In genomic region chr4:56757693-56758092, GRCm38 (mm10) we compare ENCODE assay signal across 28 mouse cellular contexts. TPM values are rescaled to one million over a fixed set of nuclear protein-coding genes. Genes with fewer than 3 reads are reported as not detected.
DNase-seq lines count a peak whose midpoint lies in the region; ATAC-seq lines count a peak whose summit lies in the region.
"Had no signal": no experiment of that assay in that cellular context is flagged by ENCODE, and none has a peak within 500 bp of the region (broad histone marks: within the 10 kb centered on the region; RNA-seq: fewer than 3 reads in every experiment).

No protein-coding gene starts in this region.

- WGBS in liver, embryonic 15.5 days (ENCODE audit: insufficient replicate concordance) = 60% methylated on average over 1 of the region's 1 CpGs

- no peaks in the 10 kb centered on the region for H3K9me3 ChIP-seq in liver, embryonic 15.5 days (replicated peaks)
- H3K9me3 ChIP-seq: forebrain, embryonic 13.5 days; heart, embryonic 13.5 days; hindbrain, embryonic 15.5 days had no signal

- H3K4me1 ChIP-seq in liver, embryonic 15.5 days (replicated peaks) = no peaks in the 10 kb centered on the region
- H3K4me1 ChIP-seq: forebrain, embryonic 13.5 days; heart, embryonic 13.5 days; hindbrain, embryonic 15.5 days had no signal

- H3K27me3 ChIP-seq in liver, embryonic 15.5 days = no peaks in the 10 kb centered on the region
- H3K27me3 ChIP-seq: forebrain, embryonic 13.5 days; heart, embryonic 13.5 days; hindbrain, embryonic 15.5 days; Patski had no signal

- 0 out of 2 replicates have a peak, but pooled peaks have one; percentile 44 for ATAC-seq in liver, embryonic 15.5 days (ENCODE audit: insufficient read depth)
- ATAC-seq in megakaryocyte, adult 5-6 weeks (ENCODE audit: poor library complexity, severe bottlenecking) = peak; percentile 64
- ATAC-seq: activated CD4-positive, CD25-positive, alpha-beta regulatory T cell, adult 4 months; forebrain, embryonic 13.5 days; forebrain, postnatal 0 days; Patski had no signal

- H3K27ac ChIP-seq in liver, embryonic 15.5 days (replicated peaks) = no peak overlapping the region
- H3K27ac ChIP-seq: forebrain, embryonic 13.5 days; heart, embryonic 13.5 days; hindbrain, embryonic 15.5 days had no signal

- H3K36me3 ChIP-seq in liver, embryonic 15.5 days (replicated peaks) = peaks cover 84% of the 10 kb centered on the region

- no peak overlapping the region for H3K4me3 ChIP-seq in liver, embryonic 15.5 days (replicated peaks)
- H3K4me3 ChIP-seq: forebrain, embryonic 13.5 days; heart, embryonic 13.5 days; hindbrain, embryonic 15.5 days had no signal

- H3K4me2 ChIP-seq in liver, embryonic 15.5 days = no peak overlapping the region
- H3K4me2 ChIP-seq: forebrain, embryonic 13.5 days; heart, embryonic 13.5 days; hindbrain, embryonic 15.5 days had no signal

- DNase-seq in liver = no peak
- peak; percentile 10 for DNase-seq in lung, postnatal 36 days
- DNase-seq in lung, postnatal 14 days = no peak
- no peak for DNase-seq in cerebellum, postnatal 4 days (ENCODE audit: low spot score in 2 of 2)
- no peak for DNase-seq in adrenal gland, adult 18-20 months (ENCODE audit: low spot score in 2 of 2)
- no peak for DNase-seq in right cerebral cortex, postnatal 36 days (ENCODE audit: low spot score in 2 of 2)
- DNase-seq: adrenal gland, adult 2 months; adrenal gland, postnatal 25 days; cerebellum, adult 11 months; cerebellum, adult 8-10 months; cerebellum, postnatal 14 days; forebrain, postnatal 0 days; gastrocnemius, postnatal 14 days; heart, postnatal 36 days had no signal

- no peak overlapping the region for H3K9ac ChIP-seq in liver, embryonic 15.5 days
- H3K9ac ChIP-seq: forebrain, embryonic 13.5 days; forebrain, postnatal 0 days; heart, embryonic 13.5 days; hindbrain, embryonic 15.5 days had no signal

RNA-seq across cellular contexts. Expression of gene Actl7a, which starts 14.5 kb away (rescaled TPM):
- not detected in 2 replicates for polyA plus RNA-seq in liver, embryonic 15.5 days (2015; fragmentation: Nextera tagmentation; extraction: Ambion mirVana)
- total RNA-seq in megakaryocyte, adult 5-6 weeks (2015) = not detected in 2 replicates
- not detected in 2 replicates for total RNA-seq in megakaryocyte, adult 5-6 weeks (2017)
- not detected for total RNA-seq in adrenal gland, adult 18-20 months (2021)
- total RNA-seq: adrenal gland, adult 2 months; adrenal gland, postnatal 25 days; forebrain, postnatal 0 days; gastrocnemius, adult 18-20 months; gastrocnemius, postnatal 14 days; heart, postnatal 36 days had no signal
- polyA plus RNA-seq: activated CD4-positive, CD25-positive, alpha-beta regulatory T cell, adult 4 months; adrenal gland, adult 2 months; brain, embryonic 14.5 days; embryonic facial prominence, embryonic 14.5 days; forebrain, embryonic 13.5 days; forebrain, postnatal 0 days; heart, embryonic 13.5 days; heart, postnatal 0 days; hindbrain, embryonic 11.5 days; hindbrain, embryonic 15.5 days; Patski had no signal

RNA-seq across cellular contexts. Expression of gene Actl7b, which starts 16.4 kb away (rescaled TPM):
- not detected in 2 replicates for polyA plus RNA-seq in liver, embryonic 15.5 days (2015; fragmentation: Nextera tagmentation; extraction: Ambion mirVana)
- total RNA-seq in megakaryocyte, adult 5-6 weeks (2015) = 0.13 TPM in 1 of 2 replicates, not detected in the other
- total RNA-seq in megakaryocyte, adult 5-6 weeks (2017) = not detected in 2 replicates
- total RNA-seq in adrenal gland, adult 18-20 months (2021) = under 1 TPM in 1 of 2 experiments, not detected in 1; 0.19 TPM
- total RNA-seq: adrenal gland, postnatal 25 days; gastrocnemius, adult 18-20 months; gastrocnemius, postnatal 14 days; heart, postnatal 36 days had no signal
- polyA plus RNA-seq: activated CD4-positive, CD25-positive, alpha-beta regulatory T cell, adult 4 months; adrenal gland, adult 2 months; C2C12; embryonic facial prominence, embryonic 14.5 days; forebrain, embryonic 13.5 days; forebrain, postnatal 0 days; heart, embryonic 13.5 days; heart, postnatal 0 days; hindbrain, embryonic 11.5 days; hindbrain, embryonic 15.5 days; Patski had no signal

RNA-seq across cellular contexts. Expression of gene Gm26657, which starts 17.8 kb away (rescaled TPM):
- not detected in 2 replicates for polyA plus RNA-seq in liver, embryonic 15.5 days (2015; fragmentation: Nextera tagmentation; extraction: Ambion mirVana)
- not detected in 2 replicates for total RNA-seq in megakaryocyte, adult 5-6 weeks (2015)
- total RNA-seq in megakaryocyte, adult 5-6 weeks (2017) = not detected in 2 replicates
- total RNA-seq in adrenal gland, adult 18-20 months (2021) = not detected
- total RNA-seq: adrenal gland, adult 2 months; adrenal gland, postnatal 25 days; forebrain, postnatal 0 days; gastrocnemius, adult 18-20 months; gastrocnemius, postnatal 14 days; heart, postnatal 36 days had no signal
- polyA plus RNA-seq: activated CD4-positive, CD25-positive, alpha-beta regulatory T cell, adult 4 months; adrenal gland, adult 2 months; brain, embryonic 14.5 days; embryonic facial prominence, embryonic 14.5 days; forebrain, embryonic 13.5 days; forebrain, postnatal 0 days; gonadal fat pad, adult 2 months; heart, embryonic 13.5 days; heart, postnatal 0 days; hindbrain, embryonic 11.5 days; hindbrain, embryonic 15.5 days had no signal

RNA-seq across cellular contexts. Expression of gene Elp1, which starts 44.4 kb away (rescaled TPM):
- polyA plus RNA-seq in liver, embryonic 15.5 days (2015; fragmentation: Nextera tagmentation; extraction: Ambion mirVana) = 11.6 TPM in 2 replicates
- total RNA-seq in megakaryocyte, adult 5-6 weeks (2015) = 34.6 and 35.3 TPM in 2 replicates
- total RNA-seq in megakaryocyte, adult 5-6 weeks (2017) = 31.2 and 33.0 TPM in 2 replicates
- total RNA-seq in adrenal gland, adult 18-20 months (2021) = 10 to 100 TPM; 21.7 to 31.1 TPM

RNA-seq across cellular contexts. Expression of gene Fam206a, which starts 44.5 kb away (rescaled TPM):
- 4.1 and 4.8 TPM in 2 replicates for polyA plus RNA-seq in liver, embryonic 15.5 days (2015; fragmentation: Nextera tagmentation; extraction: Ambion mirVana)
- 15.7 and 18.9 TPM in 2 replicates for total RNA-seq in megakaryocyte, adult 5-6 weeks (2015)
- total RNA-seq in megakaryocyte, adult 5-6 weeks (2017) = 5.7 and 6.6 TPM in 2 replicates
- total RNA-seq in adrenal gland, adult 18-20 months (2021) = 10 to 100 TPM; 11.0 to 12.2 TPM
